Mouse (Mus musculus) forebrain, embryonic 11.5 days (tissue): Measurements from ENCODE around the gene Map4k3. TPM values are rescaled to one million over a fixed set of nuclear protein-coding genes. Genes with fewer than 3 reads are reported as not detected.

Source experiments
- ATAC-seq: fragments of 200-750 bp; cut with Nextera tagmentation; replicated peaks from 2 replicates; pipeline ENCODE4 v1.8.0; 2017; ENCODE audit warnings: moderate TSS enrichment; ENCODE audit not compliant: low FRiP score
- DNase-seq: peaks from one replicate; pipeline ENCODE4 v3.0.0-alpha.2; 2017; ENCODE audit warnings: low spot score
- H3K27ac ChIP-seq: fragments of 300-500 bp; sonication (generic); 2 replicates; pipeline ENCODE4 v1.5.1; 2014; ENCODE audit warnings: low read depth, low read length
- H3K27me3 ChIP-seq: fragments of 300-500 bp; sonication (generic); 2 replicates; pipeline ENCODE4 v1.6.1; 2014; ENCODE audit warnings: mild to moderate bottlenecking, low read length, mixed read lengths; ENCODE audit not compliant: control insufficient read depth, insufficient read depth
- H3K36me3 ChIP-seq: fragments of 300-500 bp; sonication (generic); 2 replicates; pipeline ENCODE4 v1.6.1; 2014; ENCODE audit warnings: mild to moderate bottlenecking, low read length, moderate library complexity, mixed read lengths; ENCODE audit not compliant: control insufficient read depth, insufficient read depth
- H3K4me1 ChIP-seq: fragments of 300-500 bp; sonication (generic); replicated peaks from 2 replicates; pipeline ENCODE4 v1.6.1; 2014; ENCODE audit warnings: low read length, mixed read lengths; ENCODE audit not compliant: control insufficient read depth, insufficient read depth
- H3K4me2 ChIP-seq: fragments of 300-500 bp; sonication (generic); 2 replicates; pipeline ENCODE4 v1.6.1; 2014; ENCODE audit warnings: low read depth, mild to moderate bottlenecking, low read length, moderate library complexity, mixed read lengths; ENCODE audit not compliant: severe bottlenecking
- H3K4me3 ChIP-seq: fragments of 300-500 bp; sonication (generic); 2 replicates; pipeline ENCODE4 v1.5.1; 2014; ENCODE audit warnings: low read depth, low read length
- H3K9ac ChIP-seq: fragments of 300-500 bp; sonication (generic); 2 replicates; pipeline ENCODE4 v1.6.1; 2014; ENCODE audit warnings: low read length
- H3K9me3 ChIP-seq: fragments of 300-500 bp; sonication (generic); 2 replicates; pipeline ENCODE4 v1.6.1; 2016; ENCODE audit warnings: low read length, mixed read lengths; ENCODE audit not compliant: control insufficient read depth
- WGBS: fragments of 180-500 bp; shearing (Covaris S2); extraction: QIAGEN DNeasy Blood & Tissue Kit; methylation state at CpG from one replicate; pipeline ENCODE4 v1.1.7; 2014; 5-methylcytosine and 5-hydroxymethylcytosine counted together
- polyA plus RNA-seq: library from polyadenylated mRNA; unstranded; fragments of >200 nt; fragmentation: Nextera tagmentation; extraction: Ambion mirVana; gene quantifications from 2 replicates; pipeline ENCODE4 v1.2.1, GENCODE M21; 2014

Gene Map4k3
- polyA plus RNA-seq, 1 experiment from 2014 or later = 28.1 TPM

DNA sequence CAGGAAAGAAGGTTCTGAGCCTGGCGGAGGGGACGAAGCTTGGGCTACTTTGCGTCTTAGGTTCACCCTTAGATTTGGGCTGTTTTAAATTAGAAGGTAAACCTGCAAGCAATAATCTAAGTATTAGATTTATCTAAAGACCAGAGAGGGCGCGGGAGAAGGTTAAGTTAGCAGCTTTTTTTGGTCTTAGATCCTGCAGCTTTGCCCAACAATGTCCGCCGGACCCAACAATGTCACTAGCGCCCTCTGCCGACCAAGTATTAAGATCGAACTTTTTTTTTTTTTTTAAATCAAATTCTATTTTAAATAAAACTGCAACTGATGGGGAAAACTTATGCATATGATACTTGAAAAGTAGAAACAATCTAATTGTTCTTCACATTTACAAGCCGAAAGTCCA is 169.2 kb downstream of the Map4k3 start:
- ATAC-seq = no peak
- WGBS = 35% methylated on average over 11 of the region's 11 CpGs
- Histone ChIP-seq H3K4me3 (no peak overlapping the region), H3K4me1 (no peaks in the 10 kb centered on the region), H3K9me3 (no peaks in the 10 kb centered on the region), H3K4me2 (no peak overlapping the region), H3K9ac (no peak overlapping the region), H3K27ac (no peak overlapping the region), H3K36me3 (no peaks in the 10 kb centered on the region), H3K27me3 (no peaks in the 10 kb centered on the region)
- DNase-seq = peak; percentile 68

GRCm38 (mm10) chr17:80558583-80558982 is 169.7 kb downstream of the Map4k3 start:
- Histone ChIP-seq H3K9ac (no peak overlapping the region), H3K4me1 (no peaks in the 10 kb centered on the region), H3K9me3 (no peaks in the 10 kb centered on the region), H3K27ac (no peak overlapping the region), H3K4me2 (no peak overlapping the region), H3K4me3 (no peak overlapping the region), H3K36me3 (no peaks in the 10 kb centered on the region), H3K27me3 (no peaks in the 10 kb centered on the region)
- ATAC-seq = no peak
- WGBS = 79% methylated on average over 14 of the region's 14 CpGs
- no peak for DNase-seq

DNA sequence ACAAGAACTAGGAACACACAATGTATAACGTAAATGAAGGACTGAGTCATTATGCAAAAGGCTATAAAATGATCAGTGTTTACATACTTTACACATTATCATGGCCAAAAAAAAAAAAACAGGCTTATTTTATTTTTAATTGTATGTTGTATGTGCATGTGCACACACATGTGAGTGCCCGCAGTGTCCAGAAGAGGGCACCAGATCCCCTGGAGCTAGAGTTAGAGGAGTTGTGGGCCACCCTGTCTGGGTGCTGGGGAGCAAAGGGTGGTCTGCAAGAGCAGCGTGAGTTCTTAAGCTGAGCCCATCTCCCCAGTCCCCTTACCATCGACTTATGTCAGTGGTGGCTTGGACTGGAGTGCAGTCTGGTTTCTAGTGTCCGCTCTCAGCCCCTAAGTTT is 170.8 kb downstream of the Map4k3 start:
- no peak overlapping the region for H3K4me3 ChIP-seq
- H3K27ac ChIP-seq = no peak overlapping the region
- H3K36me3 ChIP-seq = no peaks in the 10 kb centered on the region
- DNase-seq = no peak
- no peaks in the 10 kb centered on the region for H3K4me1 ChIP-seq
- no peaks in the 10 kb centered on the region for H3K27me3 ChIP-seq
- H3K9me3 ChIP-seq = no peaks in the 10 kb centered on the region
- ATAC-seq = no peak
- no peak overlapping the region for H3K4me2 ChIP-seq
- no peak overlapping the region for H3K9ac ChIP-seq
- 94% methylated on average over 5 of the region's 5 CpGs for WGBS

DNA sequence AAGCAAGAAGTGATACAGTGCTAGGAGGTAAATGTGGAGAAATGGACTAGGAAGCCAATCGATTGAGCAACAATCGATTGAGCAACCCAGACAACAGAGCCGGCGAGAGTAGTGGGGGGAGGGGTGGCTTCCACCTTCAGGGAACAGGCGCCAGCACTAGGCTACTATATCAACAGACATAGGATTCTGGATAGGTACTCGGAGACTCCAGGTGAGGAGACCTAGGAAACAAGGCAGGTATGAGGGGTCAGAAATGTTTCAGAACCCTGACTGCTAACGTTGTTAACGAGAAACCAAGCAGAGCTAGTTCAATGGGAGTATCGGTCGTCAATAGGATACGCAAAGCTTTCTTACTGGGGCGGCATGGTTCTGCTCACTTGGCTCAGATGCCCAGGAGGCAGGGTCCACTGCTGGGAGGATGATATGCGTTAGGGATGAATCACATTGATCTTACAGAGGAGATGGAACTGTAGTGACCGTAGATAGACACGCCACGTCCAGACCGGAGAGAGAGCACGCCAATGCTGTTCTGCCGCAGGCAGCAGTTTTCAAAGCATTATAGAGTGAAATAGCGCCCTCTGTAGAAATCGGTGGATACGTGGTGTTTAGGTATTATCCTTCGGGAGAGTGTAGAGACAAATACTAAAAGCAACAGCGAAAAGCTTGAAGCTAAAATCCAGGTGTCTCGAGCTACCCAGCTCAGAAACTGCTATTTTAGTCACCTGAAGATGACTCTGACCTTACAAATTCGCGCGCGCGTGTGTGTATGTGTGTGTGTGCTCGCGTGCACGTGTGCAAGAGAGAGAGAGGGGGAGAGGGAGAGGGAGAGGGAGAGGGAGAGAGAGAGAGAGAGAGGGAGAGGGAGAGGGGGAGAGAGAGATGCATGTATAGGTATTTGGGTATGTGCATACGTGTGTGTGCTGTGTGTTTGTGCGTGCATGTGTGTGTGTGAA is 174.7 kb downstream of the Map4k3 start:
- Histone ChIP-seq H3K36me3 (no peaks in the 10 kb centered on the region), H3K4me2 (peak overlapping the region; percentile 58), H3K9ac (peak overlapping the region; percentile 72), H3K9me3 (no peaks in the 10 kb centered on the region), H3K4me3 (peak overlapping the region; percentile 64), H3K27ac (0 out of 2 replicates have a peak overlapping the region, but pooled peaks have one; percentile 37), H3K27me3 (no peaks in the 10 kb centered on the region), H3K4me1 (no peaks in the 10 kb centered on the region)
- DNase-seq (peak; percentile 85), ATAC-seq (peak; percentile 91)
- WGBS = 3% methylated on average over 35 of the region's 35 CpGs

GRCm38 (mm10) chr17:80552653-80553052 is 175.6 kb downstream of the Map4k3 start:
- WGBS = 91% methylated on average over 4 of the region's 4 CpGs
- H3K4me1 ChIP-seq = no peaks in the 10 kb centered on the region
- DNase-seq (no peak), ATAC-seq (no peak)
- no peaks in the 10 kb centered on the region for H3K9me3 ChIP-seq
- H3K27me3 ChIP-seq = no peaks in the 10 kb centered on the region
- peak overlapping the region; percentile 58; the same call in 1 of the 2 replicates for H3K4me2 ChIP-seq
- H3K4me3 ChIP-seq = no peak overlapping the region
- no peaks in the 10 kb centered on the region for H3K36me3 ChIP-seq
- H3K27ac ChIP-seq = no peak overlapping the region
- peak overlapping the region; percentile 72; the same call in 1 of the 2 replicates for H3K9ac ChIP-seq

DNA sequence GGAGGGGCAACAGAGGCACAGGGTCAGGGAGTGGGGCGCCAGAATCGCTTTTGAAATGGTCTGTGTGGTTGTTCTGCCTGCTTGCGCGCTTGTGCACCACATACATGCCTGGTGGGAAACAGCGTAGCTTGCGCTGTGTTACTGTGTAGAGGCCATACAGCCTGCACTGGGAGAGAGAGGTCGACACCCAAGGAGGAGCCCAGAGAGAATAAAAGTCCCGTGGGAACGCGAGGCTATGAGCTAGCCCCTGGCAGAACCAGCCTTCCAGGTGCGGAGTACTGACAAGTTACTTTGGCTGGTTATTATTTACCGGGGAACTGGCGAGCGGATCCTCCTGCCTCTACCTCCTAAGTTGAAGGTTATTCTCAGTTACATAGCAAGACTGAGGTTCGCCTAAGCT is 177.3 kb downstream of the Map4k3 start:
- DNase-seq (no peak), ATAC-seq (no peak)
- Histone ChIP-seq H3K27me3 (no peaks in the 10 kb centered on the region), H3K4me2 (no peak overlapping the region), H3K9me3 (no peaks in the 10 kb centered on the region), H3K9ac (no peak overlapping the region), H3K36me3 (no peaks in the 10 kb centered on the region), H3K4me1 (no peaks in the 10 kb centered on the region), H3K4me3 (no peak overlapping the region), H3K27ac (no peak overlapping the region)
- WGBS = 88% methylated on average over 15 of the region's 15 CpGs

GRCm38 (mm10) chr17:80546846-80547245 is 181.4 kb downstream of the Map4k3 start:
- H3K9me3 ChIP-seq = no peaks in the 10 kb centered on the region
- H3K27me3 ChIP-seq = no peaks in the 10 kb centered on the region
- no peak overlapping the region for H3K4me3 ChIP-seq
- H3K36me3 ChIP-seq = no peaks in the 10 kb centered on the region
- WGBS = 90% methylated on average over 2 of the region's 2 CpGs
- ATAC-seq (no peak), DNase-seq (no peak)
- H3K27ac ChIP-seq = no peak overlapping the region
- H3K4me1 ChIP-seq = no peaks in the 10 kb centered on the region
- no peak overlapping the region for H3K9ac ChIP-seq
- H3K4me2 ChIP-seq = no peak overlapping the region

DNA sequence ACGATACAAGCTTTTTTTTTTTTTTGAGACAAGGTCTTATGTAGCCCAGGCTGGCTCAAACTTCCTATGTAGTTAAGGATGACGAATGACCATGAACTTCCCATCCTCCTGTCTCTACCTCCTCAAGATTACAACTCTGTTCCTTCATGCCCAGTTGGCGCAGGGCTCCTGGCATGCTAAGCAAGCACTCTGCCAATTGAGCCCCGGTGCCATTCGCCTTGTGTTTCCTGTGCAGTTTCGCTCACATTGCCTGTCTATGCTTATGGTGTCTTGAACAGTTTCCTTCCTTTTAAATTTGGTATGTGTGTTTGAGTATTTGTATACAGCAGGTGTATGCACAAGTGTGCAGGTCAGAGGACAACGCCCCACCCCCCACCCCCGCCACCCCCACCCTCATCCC is 182.1 kb downstream of the Map4k3 start:
- Histone ChIP-seq H3K4me1 (no peaks in the 10 kb centered on the region), H3K36me3 (no peaks in the 10 kb centered on the region), H3K4me2 (no peak overlapping the region), H3K9ac (no peak overlapping the region), H3K9me3 (no peaks in the 10 kb centered on the region), H3K4me3 (no peak overlapping the region), H3K27ac (no peak overlapping the region), H3K27me3 (no peaks in the 10 kb centered on the region)
- no peak for DNase-seq
- 95% methylated on average over 8 of the region's 8 CpGs for WGBS
- no peak for ATAC-seq

GRCm38 (mm10) chr17:80543646-80544045 is 184.6 kb downstream of the Map4k3 start:
- Histone ChIP-seq H3K9ac (no peak overlapping the region), H3K36me3 (no peaks in the 10 kb centered on the region), H3K4me2 (no peak overlapping the region), H3K27me3 (no peaks in the 10 kb centered on the region), H3K27ac (no peak overlapping the region), H3K9me3 (no peaks in the 10 kb centered on the region), H3K4me1 (no peaks in the 10 kb centered on the region), H3K4me3 (no peak overlapping the region)
- 91% methylated on average over 20 of the region's 20 CpGs for WGBS
- no peak for DNase-seq
- ATAC-seq = no peak
